Mouse (Mus musculus) lung, adult 2 months (tissue): Measurements from ENCODE around the gene Commd1. TPM values are rescaled to one million over a fixed set of nuclear protein-coding genes. Genes with fewer than 3 reads are reported as not detected.
A peak's percentile ranks its signal among the peaks of the same experiment; 100 is the strongest.

Experiments
- DNase-seq: peaks from one replicate; pipeline ENCODE4 v3.0.0; 2022
- H3K4me1 ChIP-seq: fragments of 200-500 bp; 2 replicates; pipeline ENCODE4 v1.6.1; 2011; ENCODE audit warnings: low read length; ENCODE audit not compliant: control insufficient read depth, insufficient read depth
- H3K4me3 ChIP-seq: fragments of 200-500 bp; replicated peaks from 2 replicates; pipeline ENCODE3; 2011; ENCODE audit warnings: low read depth, mild to moderate bottlenecking, control low read depth, low read length; ENCODE audit errors: extremely low read depth
- CTCF ChIP-seq: fragments of 200-500 bp; IDR thresholded peaks from 2 replicates; pipeline ENCODE4 v1.5.1; 2011; ENCODE audit warnings: mild to moderate bottlenecking, low read length, control low read depth; ENCODE audit not compliant: insufficient read depth
- POLR2A ChIP-seq: fragments of 200-500 bp; IDR thresholded peaks from 2 replicates; pipeline ENCODE4 v1.6.1; 2011; ENCODE audit warnings: low read depth, mild to moderate bottlenecking, control low read depth, low read length, borderline replicate concordance; ENCODE audit errors: extremely low read depth
- WGBS: fragments of 180-500 bp; shearing (Covaris S2); methylation state at CpG from one replicate; pipeline ENCODE4 v1.1.7; 2018; 5-methylcytosine and 5-hydroxymethylcytosine counted together
- polyA plus RNA-seq: library from polyadenylated mRNA; depleted of rRNA; stranded (reverse); fragments of >200 nt; gene quantifications from 2 replicates; pipeline ENCODE4 v1.2.3, GENCODE M21; 2012

Commd1 gene
- polyA plus RNA-seq, 1 experiment, result 10.0 TPM

DNA sequence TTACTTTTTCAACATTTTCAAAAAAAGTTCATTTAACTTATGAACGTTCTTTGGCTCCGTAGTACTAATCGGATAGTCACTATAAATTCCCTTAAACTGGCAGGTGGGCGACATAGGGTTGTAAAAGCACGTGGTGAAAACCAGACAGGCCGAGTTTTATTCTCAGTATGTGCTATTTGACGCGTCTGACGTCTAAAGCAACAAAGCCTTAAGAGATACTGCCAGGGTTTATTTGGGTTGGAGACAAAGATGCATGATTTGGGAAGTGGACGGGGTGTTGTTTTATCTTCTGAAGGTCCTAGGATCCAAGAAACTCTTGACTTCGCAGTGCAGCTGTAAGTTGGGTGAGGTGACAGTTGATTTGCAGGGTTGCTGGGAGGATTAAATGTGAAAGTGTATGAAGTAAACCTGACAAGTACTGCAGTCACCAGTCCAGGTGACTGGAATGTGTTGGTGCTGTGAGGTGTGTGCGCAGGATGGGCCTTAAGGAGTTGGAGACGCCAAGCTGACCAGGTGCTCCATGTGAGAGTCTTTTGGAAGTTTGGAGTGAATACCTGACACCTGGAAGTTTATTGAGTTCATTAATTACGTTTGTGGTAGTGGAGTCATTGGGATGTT, 9.1 kb upstream of the Commd1 start:
- DNase-seq, result no peak
- WGBS, result 7% methylated on average over 14 of the region's 14 CpGs
- Histone ChIP-seq H3K4me3 (peak overlapping the region; percentile 89), H3K4me1 (peaks cover 8% of the 10 kb centered on the region)
- TF ChIP-seq CTCF (no peak), POLR2A (no peak)

DNA sequence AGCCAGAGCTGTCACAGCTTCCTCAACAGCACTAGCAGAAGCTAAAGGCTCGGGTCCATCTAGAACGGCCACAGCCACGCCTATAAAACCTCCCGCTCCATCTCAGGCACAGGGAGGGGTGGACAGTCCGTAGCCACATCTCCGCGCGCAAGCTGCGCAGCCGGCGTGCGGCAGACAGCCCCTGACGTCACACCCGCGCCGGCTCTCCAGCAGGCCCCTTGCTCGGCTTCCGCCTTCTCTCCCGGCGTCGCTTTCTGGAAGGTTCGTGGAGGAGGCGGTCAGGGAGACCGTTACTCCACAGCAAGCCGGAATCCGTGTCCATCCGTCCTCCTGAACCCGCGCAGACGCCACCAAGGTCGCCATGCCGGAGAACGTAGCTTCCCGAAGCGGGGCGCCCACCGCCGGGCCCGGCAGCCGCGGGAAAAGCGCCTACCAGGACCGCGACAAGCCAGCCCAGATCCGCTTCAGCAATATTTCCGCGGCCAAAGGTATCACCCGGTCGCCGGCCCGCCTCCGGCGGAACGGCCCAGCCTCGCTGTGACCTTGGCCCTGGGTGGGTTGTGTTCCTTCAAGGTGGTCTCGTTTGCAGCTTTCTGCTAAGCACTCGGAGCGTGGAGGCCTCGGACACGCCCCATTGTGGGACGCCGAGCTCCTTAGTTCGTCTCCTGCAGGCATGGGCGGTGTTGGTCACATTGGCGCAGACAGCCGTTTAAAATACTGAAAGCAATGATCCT, 8.4 kb upstream of the Commd1 start, which contains the start of gene Cct4:
Gene Cct4 (plus strand): TSS at position 127 of the 734 bp plus-strand sequence.
- TF ChIP-seq CTCF, result no peak
- TF ChIP-seq POLR2A, result peak; percentile 92
- Histone ChIP-seq H3K4me1 (peaks cover 8% of the 10 kb centered on the region), H3K4me3 (peak within 1 kb of the TSS; percentile 89)
- peak; percentile 91 for DNase-seq
- 0% methylated on average over 66 of the region's 66 CpGs for WGBS

DNA sequence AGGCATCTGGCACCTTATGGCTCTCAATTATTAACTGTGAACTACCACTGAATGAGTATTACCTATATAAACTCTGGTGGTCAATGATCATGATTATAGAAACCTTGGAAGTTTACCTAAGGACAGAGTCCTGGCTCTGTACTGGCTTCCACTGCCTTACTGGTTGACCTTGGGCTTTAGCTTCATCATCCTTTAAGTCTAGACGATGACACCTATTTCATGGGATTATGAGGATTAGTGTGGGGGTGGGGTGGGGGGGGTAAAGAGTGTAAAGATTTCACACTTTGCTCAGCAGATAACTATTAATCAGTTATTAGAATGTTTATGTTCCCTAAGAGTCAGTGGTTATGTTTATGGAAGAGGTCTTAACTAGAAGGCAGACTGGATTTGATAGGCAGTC, 7.6 kb upstream of the Commd1 start:
- Histone ChIP-seq H3K4me3 (peak overlapping the region; percentile 89), H3K4me1 (peaks cover 8% of the 10 kb centered on the region)
- DNase-seq, result no peak
- 40% methylated on average over 1 of the region's 1 CpGs for WGBS
- no peak for TF ChIP-seq CTCF
- no peak for TF ChIP-seq POLR2A

DNA sequence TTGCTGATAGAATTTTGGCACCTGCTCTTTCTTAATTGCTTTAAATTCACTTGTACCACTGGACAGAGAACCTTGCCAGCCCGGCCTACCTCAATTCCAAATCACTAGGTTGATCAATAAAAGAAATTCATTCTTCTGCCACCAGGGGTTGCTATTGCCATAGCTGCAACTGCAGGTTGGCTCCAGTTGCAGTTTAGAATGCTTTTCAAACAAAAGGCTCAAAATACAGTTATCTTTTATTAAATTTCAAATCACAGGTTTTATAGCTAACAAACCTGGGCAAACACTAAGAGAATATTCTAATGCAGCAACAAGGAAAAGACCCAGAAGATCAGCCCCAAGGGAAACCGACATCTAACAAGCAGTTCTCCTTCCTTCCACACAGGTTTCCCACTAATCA, 5.2 kb upstream of the Commd1 start:
- Histone ChIP-seq H3K4me3 (no peak overlapping the region), H3K4me1 (peaks cover 8% of the 10 kb centered on the region)
- 22% methylated on average over 2 of the region's 2 CpGs for WGBS
- TF ChIP-seq CTCF (peak; percentile 62), POLR2A (no peak)
- DNase-seq, result no peak

DNA sequence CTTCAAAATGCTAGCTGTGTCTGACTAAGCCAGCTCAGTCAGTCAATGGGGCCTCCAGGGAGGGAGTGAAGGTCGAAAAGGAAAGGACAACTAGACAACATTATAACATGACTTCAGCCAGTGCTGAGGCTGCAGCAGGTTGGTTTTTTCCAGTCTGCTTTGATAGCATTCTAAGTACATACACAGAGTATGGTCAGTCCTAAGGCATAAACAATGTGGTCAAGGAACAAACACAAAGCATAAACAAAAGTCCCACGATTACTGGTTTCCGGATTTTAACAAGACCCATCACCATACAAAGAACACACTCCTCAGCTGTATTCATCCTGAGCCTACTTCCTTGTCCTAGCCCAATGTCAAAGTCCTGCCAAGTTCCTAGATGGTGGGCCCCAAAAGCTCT, 3.3 kb upstream of the Commd1 start:
- 63% methylated on average over 3 of the region's 3 CpGs for WGBS
- no peak for DNase-seq

DNA sequence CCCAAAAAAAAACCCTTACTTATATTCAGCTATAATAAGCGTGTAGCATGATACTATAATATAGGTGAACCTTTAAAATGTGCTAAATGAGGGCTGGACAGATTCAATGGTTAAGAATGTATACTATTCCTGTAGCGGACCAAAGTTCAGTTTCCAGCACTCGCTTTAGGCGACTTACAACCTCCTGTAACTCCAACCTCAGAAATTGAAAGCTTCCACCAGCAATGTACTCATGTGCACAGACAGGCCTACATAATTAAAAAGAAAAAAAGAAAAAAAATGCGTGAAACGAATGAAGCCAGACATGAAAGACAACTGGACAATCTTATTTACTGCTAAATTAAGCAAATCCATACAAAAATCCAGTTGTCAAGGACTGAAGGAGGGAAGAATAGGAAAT, 664 bp upstream of the Commd1 start:
- TF ChIP-seq CTCF (no peak), POLR2A (no peak)
- DNase-seq, result no peak
- WGBS, result 77% methylated on average over 6 of the region's 6 CpGs
- peaks cover 3% of the 10 kb centered on the region; the same call in 1 of the 2 replicates for H3K4me1 ChIP-seq
- no peak overlapping the region for H3K4me3 ChIP-seq

More for the DNA sequence above, 3.3 kb upstream of the Commd1 start:
- Histone ChIP-seq H3K4me1 (peaks cover 3% of the 10 kb centered on the region; the same call in 1 of the 2 replicates), H3K4me3 (no peak overlapping the region)
- TF ChIP-seq POLR2A (no peak), CTCF (no peak)

DNA sequence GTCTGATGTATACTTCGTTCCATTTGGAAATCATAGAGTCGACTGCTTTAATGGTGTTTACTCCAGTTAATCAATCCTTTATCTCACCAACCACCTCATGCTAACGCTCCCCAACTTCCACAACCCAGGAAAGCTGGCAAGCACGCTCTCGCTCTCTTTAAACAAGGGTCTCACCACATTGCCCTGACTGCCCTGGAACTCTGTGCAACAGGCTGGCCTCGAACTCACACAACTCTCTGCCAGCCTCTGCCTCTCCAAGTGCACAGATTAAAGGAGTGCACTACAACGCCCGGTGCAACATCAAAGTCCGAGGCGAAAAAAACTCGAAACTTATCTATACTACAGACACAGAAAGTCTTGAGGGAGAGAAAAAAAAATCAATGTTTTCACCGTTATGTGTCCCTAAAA, 635 bp downstream of the Commd1 start:
- peak overlapping the region; percentile 93 for H3K4me3 ChIP-seq
- H3K4me1 ChIP-seq, result peaks cover 3% of the 10 kb centered on the region; the same call in 1 of the 2 replicates
- WGBS, result 2% methylated on average over 12 of the region's 12 CpGs
- no peak for TF ChIP-seq POLR2A
- TF ChIP-seq CTCF, result no peak
- no peak for DNase-seq

DNA sequence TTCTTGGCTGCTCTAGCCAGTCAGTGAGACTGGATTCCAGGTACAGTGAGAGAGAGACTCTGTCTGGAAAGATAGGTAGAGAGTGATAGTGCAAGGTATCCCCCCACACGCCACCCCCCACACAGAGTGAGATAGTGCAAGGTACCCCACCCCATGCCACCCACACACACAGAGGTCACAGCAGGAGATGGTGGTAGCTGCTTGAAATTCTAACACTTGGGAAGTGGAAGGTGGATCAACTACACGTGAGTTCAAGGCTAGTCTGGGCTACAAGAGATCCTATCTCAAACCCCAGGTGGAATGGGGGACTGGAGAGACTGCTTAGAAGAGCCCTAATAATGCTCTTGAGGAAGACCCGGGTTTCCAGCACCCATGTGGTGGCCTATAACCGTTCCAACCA, 1.1 kb downstream of the Commd1 start:
- H3K4me3 ChIP-seq, result no peak overlapping the region
- peaks cover 3% of the 10 kb centered on the region; the same call in 1 of the 2 replicates for H3K4me1 ChIP-seq
- WGBS, result 31% methylated on average over 4 of the region's 4 CpGs
- TF ChIP-seq CTCF (no peak), POLR2A (no peak)
- DNase-seq, result no peak

DNA sequence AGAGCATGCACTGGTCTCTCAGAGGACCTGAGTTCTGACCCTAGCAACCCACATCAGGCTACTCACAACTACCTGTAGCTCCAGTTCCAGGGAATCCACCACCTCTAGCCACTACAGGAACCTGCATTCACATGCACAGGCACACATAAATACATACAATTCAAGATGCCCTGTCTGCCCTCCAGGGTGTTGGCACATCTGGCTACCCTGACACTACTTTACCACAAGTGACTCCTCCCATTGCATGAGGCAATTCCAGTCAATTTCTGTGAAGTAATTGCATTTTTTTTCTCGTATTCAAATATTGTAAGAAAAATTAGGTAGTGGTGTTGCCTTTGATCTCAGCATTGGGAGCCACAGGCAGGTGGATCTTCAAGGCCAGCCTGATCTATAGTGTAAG, 3.0 kb downstream of the Commd1 start:
- 63% methylated on average over 1 of the region's 1 CpGs for WGBS
- H3K4me1 ChIP-seq, result peaks cover 6% of the 10 kb centered on the region; the same call in 1 of the 2 replicates
- no peak overlapping the region for H3K4me3 ChIP-seq
- TF ChIP-seq POLR2A, result no peak
- TF ChIP-seq CTCF, result no peak
- DNase-seq, result no peak

DNA sequence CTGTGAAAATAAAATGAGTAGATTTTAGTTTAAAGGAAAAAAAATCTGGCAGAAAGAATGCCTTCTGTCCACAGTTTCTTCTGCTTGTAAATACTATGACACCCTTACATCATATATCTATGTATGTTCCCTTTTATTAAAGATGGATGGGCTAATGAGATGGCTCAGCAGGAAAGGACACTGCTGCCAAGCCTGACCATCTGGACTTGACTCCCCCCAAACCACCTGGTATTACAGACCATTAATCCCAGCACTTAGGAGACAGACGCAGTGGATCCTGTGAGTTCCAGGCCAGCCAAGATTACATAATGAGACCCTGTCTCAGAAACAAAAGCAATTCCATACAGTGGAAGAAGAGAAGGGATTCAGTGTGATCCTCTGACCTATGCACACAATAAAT, 3.5 kb downstream of the Commd1 start:
- 58% methylated on average over 1 of the region's 1 CpGs for WGBS
- H3K4me3 ChIP-seq, result no peak overlapping the region
- peaks cover 6% of the 10 kb centered on the region; the same call in 1 of the 2 replicates for H3K4me1 ChIP-seq
- TF ChIP-seq POLR2A, result no peak
- TF ChIP-seq CTCF, result no peak
- DNase-seq, result no peak
